Mouse (Mus musculus) bone marrow macrophage, adult 2 months (primary cell): Measurements from ENCODE around the gene Slit3.

ENCODE experiments used
- CTCF ChIP-seq: IDR thresholded peaks from 2 replicates; pipeline ENCODE4 v1.5.1; 2012; ENCODE audit warnings: low read depth, mild to moderate bottlenecking, low read length, moderate library complexity
- POLR2A ChIP-seq: IDR thresholded peaks from 2 replicates; pipeline ENCODE4 v1.6.1; 2012; ENCODE audit warnings: mild to moderate bottlenecking, low read depth, low read length, borderline replicate concordance

- TF ChIP-seq CTCF (no peak), POLR2A (no peak)
These were observed 123.5 kb downstream of the Slit3 start for GRCm38 (mm10) chr11:35244526-35244925.
